Mouse (Mus musculus) small intestine, adult 2 months (tissue): ENCODE measurements around the gene Arl16.

Experiments used
- CTCF ChIP-seq: fragments of 200-500 bp; IDR thresholded peaks from 2 replicates; pipeline ENCODE4 v1.5.1; 2012; ENCODE audit warnings: low read depth, mild to moderate bottlenecking, control low read depth, inconsistent platforms, low read length, moderate library complexity, mixed read lengths; ENCODE audit not compliant: insufficient replicate concordance, insufficient read length; ENCODE audit errors: extremely low read depth
- POLR2A ChIP-seq: fragments of 200-500 bp; IDR thresholded peaks from 2 replicates; pipeline ENCODE4 v1.6.1; 2012; ENCODE audit warnings: low read depth, mild to moderate bottlenecking, control low read depth, inconsistent platforms, low read length, moderate library complexity

DNA sequence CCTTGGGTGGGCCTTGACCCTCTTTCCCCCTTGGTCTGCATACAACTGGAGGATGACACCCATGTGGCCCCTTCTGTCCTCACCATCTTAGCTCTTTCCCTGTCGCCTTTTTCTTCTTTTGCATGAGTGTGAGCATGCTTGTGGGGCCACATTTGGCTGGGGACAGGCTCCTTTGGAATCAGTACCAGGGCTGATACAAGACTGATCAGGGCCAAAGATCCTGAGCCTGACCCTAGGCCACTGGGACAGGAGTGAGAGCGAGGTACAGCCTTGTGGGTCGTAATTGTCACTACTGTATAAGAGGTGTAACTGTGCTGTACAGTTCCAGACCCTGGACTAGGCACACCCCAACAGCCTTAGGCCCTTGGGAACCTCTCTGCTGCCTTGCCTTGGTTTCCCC is 26.5 kb upstream of the Arl16 start:
- TF ChIP-seq POLR2A (no peak), CTCF (no peak)
